Comparison of ENCODE assay signal across 26 mouse cellular contexts in genomic region chr19:3991562-3991961, GRCm38 (mm10). TPM values are rescaled to one million over a fixed set of nuclear protein-coding genes. Genes with fewer than 3 reads are reported as not detected.
"Had no signal": no experiment of that assay in that cellular context is flagged by ENCODE, and none has a peak within 500 bp of the region (broad histone marks: within the 10 kb centered on the region; RNA-seq: fewer than 3 reads in every experiment).

No protein-coding gene starts in this region.

- ATAC-seq: hindbrain, embryonic 16.5 days; inflammation-experienced regulatory T-cells, adult 6 months; intestine, embryonic 15.5 days; intestine, postnatal 0 days had no signal

- H3K9me3 ChIP-seq: heart, embryonic 10.5 days; heart, embryonic 12.5 days; hindbrain, embryonic 12.5 days; intestine, embryonic 15.5 days; limb, embryonic 10.5 days; limb, embryonic 12.5 days; liver, embryonic 13.5 days; liver, embryonic 15.5 days had no signal

- H3K4me2 ChIP-seq: heart, embryonic 12.5 days; hindbrain, embryonic 12.5 days; hindbrain, embryonic 14.5 days; intestine, embryonic 15.5 days; limb, embryonic 12.5 days; liver, embryonic 11.5 days; liver, embryonic 13.5 days; liver, embryonic 15.5 days had no signal

- H3K27ac ChIP-seq: heart, embryonic 10.5 days; hindbrain, embryonic 12.5 days; hindbrain, embryonic 14.5 days; intestine, embryonic 15.5 days; layer of hippocampus, adult 2 months; left cerebral cortex, adult 2 months; limb, embryonic 10.5 days; limb, embryonic 12.5 days; liver, embryonic 13.5 days; liver, embryonic 15.5 days had no signal

- H3K9ac ChIP-seq: heart, embryonic 12.5 days; hindbrain, embryonic 12.5 days; hindbrain, embryonic 14.5 days; intestine, embryonic 15.5 days; limb, embryonic 12.5 days; liver, embryonic 13.5 days; liver, embryonic 15.5 days had no signal

- H3K4me3 ChIP-seq: gastrocnemius, adult 2 months; heart, embryonic 10.5 days; heart, embryonic 12.5 days; hindbrain, embryonic 12.5 days; intestine, embryonic 15.5 days; layer of hippocampus, adult 2 months; left cerebral cortex, adult 2 months; limb, embryonic 10.5 days; limb, embryonic 12.5 days; liver, embryonic 13.5 days; liver, embryonic 15.5 days had no signal

- H3K36me3 ChIP-seq: heart, embryonic 10.5 days; hindbrain, embryonic 12.5 days; intestine, embryonic 15.5 days; limb, embryonic 10.5 days; limb, embryonic 12.5 days; liver, embryonic 15.5 days had no signal

- H3K27me3 ChIP-seq: hindbrain, embryonic 12.5 days; intestine, embryonic 15.5 days had no signal

- DNase-seq: gastrocnemius, postnatal 10 days; heart, adult 18-20 months; heart, postnatal 10 days; heart, postnatal 4 days; kidney, postnatal 10 days; kidney, postnatal 4 days; liver; liver, embryonic 13.5 days had no signal

RNA-seq across cellular contexts. Expression of gene Tbx10, which starts 1.0 kb away (rescaled TPM):
- polyA plus RNA-seq: frontal cortex, adult 2 months; heart, embryonic 12.5 days; heart, embryonic 14.5 days; heart, embryonic 16.5 days; inflammation-experienced regulatory T-cells, adult 6 months; limb, embryonic 12.5 days had no signal
